11 mouse cellular contexts compared by ENCODE assay signal in genomic region chr2:41264228-41264587, GRCm38 (mm10).
DNase-seq lines count a peak whose midpoint lies in the region; ATAC-seq and TF ChIP-seq lines count a peak whose summit lies in the region.
"Had no signal": no experiment of that assay in that cellular context is flagged by ENCODE, and none has a peak within 500 bp of the region (broad histone marks: within the 10 kb centered on the region; RNA-seq: fewer than 3 reads in every experiment).

No protein-coding gene starts in this region.

- WGBS in hindbrain, embryonic 10.5 days, result 55% methylated on average over 8 of the region's 8 CpGs
- WGBS in hindbrain, embryonic 13.5 days, result 31% methylated on average over 8 of the region's 8 CpGs
- 34% methylated on average over 8 of the region's 8 CpGs for WGBS in embryonic facial prominence, embryonic 14.5 days
- WGBS in neural tube, embryonic 12.5 days, result 48% methylated on average over 8 of the region's 8 CpGs

- DNase-seq in hindbrain, embryonic 10.5 days (ENCODE audit: low spot score), result peak; percentile 19
- DNase-seq in embryonic facial prominence, embryonic 14.5 days (ENCODE audit: low spot score), result peak; percentile 22
- peak; percentile 11 for DNase-seq in layer of hippocampus, adult 2 months (ENCODE audit: low spot score in 2 of 2)
- DNase-seq in ovary, postnatal 14 days (ENCODE audit: low spot score), result no peak
- DNase-seq in B cell, adult 2 months, result no peak
- DNase-seq: kidney, adult 8-10 months had no signal

- no peaks in the 10 kb centered on the region for H3K36me3 ChIP-seq in hindbrain, embryonic 10.5 days
- no peaks in the 10 kb centered on the region for H3K36me3 ChIP-seq in hindbrain, embryonic 13.5 days
- no peaks in the 10 kb centered on the region for H3K36me3 ChIP-seq in embryonic facial prominence, embryonic 14.5 days (ENCODE audit: control insufficient read depth, insufficient read depth, low read length)
- H3K36me3 ChIP-seq in neural tube, embryonic 12.5 days, result no peaks in the 10 kb centered on the region
- H3K36me3 ChIP-seq: G1E had no signal

- TF ChIP-seq CTCF in layer of hippocampus, adult 2 months (conservative IDR thresholded peaks at IDR 0.05), result no peak

- no peak overlapping the region for H3K4me2 ChIP-seq in hindbrain, embryonic 13.5 days
- H3K4me2 ChIP-seq in embryonic facial prominence, embryonic 14.5 days (ENCODE audit: low read depth, low read length), result no peak overlapping the region
- H3K4me2 ChIP-seq in neural tube, embryonic 12.5 days (replicated peaks), result no peak overlapping the region

- peaks cover 9% of the 10 kb centered on the region; the same call in 1 of the 2 replicates for H3K4me1 ChIP-seq in hindbrain, embryonic 10.5 days (replicated peaks)
- peaks cover 6% of the 10 kb centered on the region; the same call in 1 of the 2 replicates for H3K4me1 ChIP-seq in hindbrain, embryonic 13.5 days (replicated peaks)
- no peaks in the 10 kb centered on the region for H3K4me1 ChIP-seq in embryonic facial prominence, embryonic 14.5 days (ENCODE audit: control insufficient read depth, insufficient read depth, low read length)
- no peaks in the 10 kb centered on the region for H3K4me1 ChIP-seq in neural tube, embryonic 12.5 days

- H3K4me3 ChIP-seq in hindbrain, embryonic 10.5 days, result no peak overlapping the region
- no peak overlapping the region for H3K4me3 ChIP-seq in hindbrain, embryonic 13.5 days
- no peak overlapping the region for H3K4me3 ChIP-seq in embryonic facial prominence, embryonic 14.5 days (ENCODE audit: low read depth, low read length)
- H3K4me3 ChIP-seq in layer of hippocampus, adult 2 months, result peak overlapping the region; percentile 24; the same call in 1 of the 2 replicates
- H3K4me3 ChIP-seq in neural tube, embryonic 12.5 days, result no peak overlapping the region
- H3K4me3 ChIP-seq: myocyte had no signal

- ATAC-seq in hindbrain, embryonic 13.5 days (ENCODE audit: low FRiP score), result no peak
- no peak for ATAC-seq in embryonic facial prominence, embryonic 14.5 days (ENCODE audit: low read depth)
- ATAC-seq in neural tube, embryonic 12.5 days (ENCODE audit: low FRiP score, low read depth), result peak; percentile 78; the same call in 1 of the 2 replicates
- ATAC-seq in inflammation-experienced regulatory T-cells, adult 6 months, result no peak

- H3K27me3 ChIP-seq in hindbrain, embryonic 10.5 days (ENCODE audit: insufficient read depth, poor library complexity, severe bottlenecking), result no peaks in the 10 kb centered on the region
- H3K27me3 ChIP-seq in hindbrain, embryonic 13.5 days, result no peaks in the 10 kb centered on the region
- no peaks in the 10 kb centered on the region for H3K27me3 ChIP-seq in embryonic facial prominence, embryonic 14.5 days (replicated peaks; ENCODE audit: control insufficient read depth, insufficient read depth, low read length)
- H3K27me3 ChIP-seq in neural tube, embryonic 12.5 days (replicated peaks), result no peaks in the 10 kb centered on the region

- no peaks in the 10 kb centered on the region for H3K9me3 ChIP-seq in hindbrain, embryonic 10.5 days
- H3K9me3 ChIP-seq in hindbrain, embryonic 13.5 days, result no peaks in the 10 kb centered on the region
- no peaks in the 10 kb centered on the region for H3K9me3 ChIP-seq in embryonic facial prominence, embryonic 14.5 days (ENCODE audit: control insufficient read depth, low read length)
- H3K9me3 ChIP-seq in neural tube, embryonic 12.5 days, result no peaks in the 10 kb centered on the region
- H3K9me3 ChIP-seq: G1E had no signal

- H3K27ac ChIP-seq in hindbrain, embryonic 10.5 days, result peak overlapping the region; percentile 77
- no peak overlapping the region for H3K27ac ChIP-seq in hindbrain, embryonic 13.5 days
- no peak overlapping the region for H3K27ac ChIP-seq in embryonic facial prominence, embryonic 14.5 days (replicated peaks; ENCODE audit: low read depth, low read length)
- peak overlapping the region; percentile 77 for H3K27ac ChIP-seq in layer of hippocampus, adult 2 months
- no peak overlapping the region for H3K27ac ChIP-seq in neural tube, embryonic 12.5 days

- H3K9ac ChIP-seq in hindbrain, embryonic 13.5 days, result no peak overlapping the region
- H3K9ac ChIP-seq in embryonic facial prominence, embryonic 14.5 days (ENCODE audit: low read depth, low read length), result no peak overlapping the region
- H3K9ac ChIP-seq in neural tube, embryonic 12.5 days, result no peak overlapping the region

Comparison
In these comparisons a context has a peak if more than half of its experiments do, and no peak if none do; other contexts are left out.
1. H3K27ac ChIP-seq: peak in hindbrain, embryonic 10.5 days (single experiment) and layer of hippocampus, adult 2 months (single experiment); none in hindbrain, embryonic 13.5 days (single experiment), embryonic facial prominence, embryonic 14.5 days (single experiment) and neural tube, embryonic 12.5 days (single experiment).
2. DNase-seq: peak in hindbrain, embryonic 10.5 days (single experiment), embryonic facial prominence, embryonic 14.5 days (single experiment) and layer of hippocampus, adult 2 months (2 of 2); none in ovary, postnatal 14 days (single experiment) and B cell, adult 2 months (0 of 2).